Mouse (Mus musculus) spleen, embryonic (tissue): ENCODE measurements around the gene Ppm1l.
"Not testable (repeated sequence)": the region's sequence is repeated elsewhere in the genome, so short reads cannot be mapped to it uniquely, and the experiment has no call there.

ENCODE experiments used
- CTCF ChIA-PET: fragments of 350-600 bp; sonication (Branson Sonifier 250); formaldehyde crosslinking; loops from one replicate; lab custom pipeline; 2022; lab: Charles Lee

The Ppm1l gene

GRCm38 (mm10) chr3:69367916-69368315, 51.3 kb downstream of the Ppm1l start:
- CTCF ChIA-PET = no interaction called here

DNA sequence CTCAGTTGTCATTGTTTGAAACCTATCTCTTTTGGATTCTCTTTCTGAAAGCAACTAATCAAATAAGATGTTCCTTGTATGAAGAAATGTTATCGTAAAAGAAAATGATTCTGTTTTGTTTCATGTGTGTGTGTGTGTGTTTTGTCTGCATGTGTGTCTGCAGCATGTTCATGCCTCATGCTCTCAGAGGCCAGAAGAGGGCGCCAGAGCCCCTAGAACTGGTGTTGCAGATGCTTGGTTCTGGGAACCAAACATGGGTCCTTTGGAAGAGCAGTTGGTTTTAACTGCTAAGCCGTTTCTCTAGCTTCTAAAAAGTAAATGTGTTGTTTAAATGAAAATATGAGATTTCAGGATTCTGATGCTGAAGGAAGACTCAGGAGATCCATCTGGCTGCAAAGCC, 56.1 kb downstream of the Ppm1l start:
- CTCF ChIA-PET = interaction anchor here (1.5 kb wide), 1 partner anchor 8 kb away, joined by 3 read pairs; no protein-coding TSS in a partner anchor

GRCm38 (mm10) chr3:69373544-69374306, 57.1 kb downstream of the Ppm1l start:
- CTCF ChIA-PET = interaction anchor here (0.6 to 1.5 kb wide), 3 partner anchors 9 to 172 kb away, joined by 3 read pairs; no protein-coding TSS in a partner anchor

- CTCF ChIA-PET = interaction anchor here (1.5 kb wide), 1 partner anchor 10 kb away, joined by 3 read pairs; no protein-coding TSS in a partner anchor
Measured at GRCm38 (mm10) chr3:69374538-69374937, 57.9 kb downstream of the Ppm1l start.

DNA sequence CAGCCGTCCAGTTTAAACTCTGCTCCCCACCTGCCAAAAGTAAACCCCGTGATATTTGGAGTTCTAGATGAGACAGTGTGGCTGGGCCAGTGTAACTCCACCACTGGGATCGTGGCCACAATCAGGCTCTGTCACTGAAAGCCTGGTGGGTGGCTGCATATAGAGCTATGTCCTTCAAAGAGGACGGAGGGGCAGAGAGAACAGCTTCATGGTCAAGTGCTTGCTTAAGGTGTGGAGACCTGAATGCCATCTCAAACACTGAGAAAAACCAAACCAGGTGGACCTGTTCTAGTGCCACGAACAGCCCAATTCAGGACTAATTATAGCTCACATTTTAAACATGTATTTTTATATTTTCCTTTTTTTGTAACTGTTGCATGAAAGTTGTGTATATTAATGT, 58.3 kb downstream of the Ppm1l start:
- CTCF ChIA-PET = no interaction called here

DNA sequence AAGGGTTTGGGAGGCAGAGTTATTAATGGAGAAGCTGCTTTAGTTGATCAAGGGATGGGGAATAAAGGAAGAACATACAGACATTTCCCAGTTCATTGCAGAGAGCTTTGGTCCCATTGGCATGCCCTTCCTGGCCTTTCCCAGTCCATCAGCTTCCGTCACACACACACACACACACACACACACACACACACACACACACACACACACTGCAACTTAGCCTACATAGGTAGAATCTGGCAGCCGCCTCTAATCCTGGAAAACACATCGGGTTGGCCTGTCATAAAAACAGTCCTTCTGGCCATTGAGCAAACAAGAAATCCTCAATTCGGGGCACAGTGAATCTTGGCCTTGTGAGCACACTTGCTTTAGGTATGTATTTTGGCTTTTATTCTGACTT, 64.6 kb downstream of the Ppm1l start:
- CTCF ChIA-PET = no interaction called here

DNA sequence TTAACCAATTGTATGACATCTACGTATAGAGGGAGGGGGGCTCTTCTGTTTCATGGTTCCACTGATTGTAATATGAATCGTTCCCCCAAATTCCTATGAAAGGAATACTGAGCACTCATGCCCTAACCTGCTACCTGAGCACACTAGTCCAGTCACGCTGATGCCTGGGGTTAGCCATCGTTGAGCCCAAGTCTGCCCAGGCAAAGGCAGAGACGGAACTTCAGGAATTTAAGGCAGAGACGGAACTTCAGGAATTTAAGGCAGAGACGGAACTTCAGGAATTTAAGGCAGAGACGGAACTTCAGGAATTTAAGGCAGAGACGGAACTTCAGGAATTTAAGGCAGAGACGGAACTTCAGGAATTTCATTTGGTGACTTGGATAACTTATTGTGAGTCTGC, 75.2 kb downstream of the Ppm1l start:
- CTCF ChIA-PET = not testable (repeated sequence)

- CTCF ChIA-PET = interaction anchor here (0.7 kb wide), 1 partner anchor 832 kb away, joined by 3 read pairs; no protein-coding TSS in a partner anchor
Measured at GRCm38 (mm10) chr3:69392298-69392697, 75.6 kb downstream of the Ppm1l start.

DNA sequence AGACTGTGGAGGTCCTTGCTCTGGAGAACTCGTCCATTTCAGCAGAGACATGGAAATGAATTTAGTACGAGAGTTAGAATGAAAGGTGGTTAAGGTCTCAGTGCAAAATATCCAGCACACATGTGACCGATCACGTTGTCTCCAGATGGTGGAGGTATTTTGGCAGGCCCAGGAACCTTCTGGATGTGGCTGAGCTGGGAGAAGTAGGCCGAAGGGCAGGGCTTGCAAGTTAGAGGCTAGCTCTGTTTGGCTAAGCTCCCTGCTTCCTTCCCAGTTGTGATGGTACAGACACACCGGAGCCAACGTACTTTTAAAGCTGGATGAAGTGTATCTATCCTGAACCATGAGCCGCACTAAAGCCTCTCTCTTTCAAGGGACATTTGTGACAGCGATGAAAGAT, 76.4 kb downstream of the Ppm1l start:
- CTCF ChIA-PET = interaction anchor here (0.7 kb wide), 1 partner anchor 833 kb away, joined by 3 read pairs; no protein-coding TSS in a partner anchor

DNA sequence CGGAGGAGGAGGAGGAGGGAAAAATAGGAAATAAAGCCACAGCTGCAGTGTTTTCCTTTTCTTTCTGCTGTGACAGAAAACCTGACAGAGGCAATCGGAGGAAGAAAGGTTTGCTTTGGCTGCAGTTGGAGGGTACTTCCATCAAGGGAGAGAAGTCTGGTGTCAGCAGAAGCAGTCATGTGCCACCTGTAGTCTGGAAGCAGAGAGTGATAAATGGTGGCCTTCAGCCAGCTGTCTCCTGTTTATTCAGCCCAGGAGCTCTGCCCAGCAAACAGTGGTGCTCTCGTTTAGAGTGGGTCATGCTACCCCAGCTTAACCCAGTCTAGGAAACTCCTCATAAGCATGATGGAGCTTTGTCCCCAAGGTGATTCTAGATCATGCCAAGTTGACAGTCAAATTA, 77.3 kb downstream of the Ppm1l start:
- CTCF ChIA-PET = no interaction called here

DNA sequence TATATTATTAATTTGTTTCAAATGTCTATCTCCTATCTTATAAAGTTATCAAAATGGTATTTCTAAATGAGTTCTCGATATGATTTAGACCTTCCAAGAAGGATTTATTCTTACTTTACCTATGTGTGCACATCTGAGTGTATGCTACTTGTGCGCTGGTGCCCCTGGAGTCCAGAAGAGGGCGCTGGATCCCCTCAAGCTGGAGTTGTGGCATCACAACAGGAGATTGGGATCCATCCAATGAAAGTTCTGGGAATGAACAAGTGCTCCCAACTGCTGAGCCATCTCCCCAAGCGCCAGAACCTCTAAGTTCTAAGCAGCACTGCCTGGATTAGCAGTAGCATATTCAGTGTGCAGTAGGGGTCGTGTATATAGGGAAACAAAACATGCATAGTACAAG, 78.4 kb downstream of the Ppm1l start:
- CTCF ChIA-PET = interaction anchor here (0.5 kb wide), 1 partner anchor 109 kb away, joined by 13 read pairs; no protein-coding TSS in a partner anchor

DNA sequence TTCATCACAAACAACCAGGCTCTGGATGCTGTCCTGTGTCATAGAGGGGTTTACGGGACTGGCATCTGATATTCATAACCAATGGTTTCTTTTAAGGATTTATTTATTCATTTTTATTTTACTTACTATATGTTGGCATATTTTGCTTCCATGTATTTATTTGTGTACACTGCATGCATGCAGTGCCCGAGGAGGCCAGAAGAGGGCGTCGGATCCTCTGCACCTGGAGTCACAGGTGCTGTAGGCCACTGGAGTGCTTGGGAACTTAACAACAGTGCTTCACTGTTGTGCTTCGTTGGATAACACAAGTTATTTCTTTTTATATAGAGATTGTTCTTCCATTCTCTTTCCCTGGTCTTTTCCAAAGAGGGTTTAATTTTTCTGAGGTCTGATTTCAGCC, 81.1 kb downstream of the Ppm1l start:
- CTCF ChIA-PET = interaction anchor here (0.6 kb wide), 1 partner anchor 24 kb away, joined by 3 read pairs; no protein-coding TSS in a partner anchor

DNA sequence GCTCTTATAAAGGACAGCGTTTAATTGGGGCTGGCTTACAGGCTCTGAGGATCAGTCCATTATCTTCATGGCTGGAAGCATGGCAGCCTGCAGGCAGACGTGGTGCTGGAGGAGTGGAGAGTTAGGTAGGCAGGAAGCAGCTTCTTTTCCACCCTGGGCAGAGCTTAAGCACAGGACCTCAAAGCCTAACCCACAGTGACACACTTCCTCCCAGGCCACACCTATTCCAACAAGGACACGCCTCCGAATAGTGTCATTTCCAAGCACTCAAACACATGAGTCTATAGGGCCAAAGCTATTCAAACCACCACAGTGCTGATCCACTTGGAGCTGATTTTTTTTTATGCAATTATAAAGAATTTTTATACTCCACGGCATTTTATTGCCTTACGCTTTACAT, 82.7 kb downstream of the Ppm1l start:
- CTCF ChIA-PET = no interaction called here

- CTCF ChIA-PET = no interaction called here
Measured at GRCm38 (mm10) chr3:69403196-69403595, 86.5 kb downstream of the Ppm1l start.

GRCm38 (mm10) chr3:69406210-69406895, 89.7 kb downstream of the Ppm1l start:
- CTCF ChIA-PET = no interaction called here

DNA sequence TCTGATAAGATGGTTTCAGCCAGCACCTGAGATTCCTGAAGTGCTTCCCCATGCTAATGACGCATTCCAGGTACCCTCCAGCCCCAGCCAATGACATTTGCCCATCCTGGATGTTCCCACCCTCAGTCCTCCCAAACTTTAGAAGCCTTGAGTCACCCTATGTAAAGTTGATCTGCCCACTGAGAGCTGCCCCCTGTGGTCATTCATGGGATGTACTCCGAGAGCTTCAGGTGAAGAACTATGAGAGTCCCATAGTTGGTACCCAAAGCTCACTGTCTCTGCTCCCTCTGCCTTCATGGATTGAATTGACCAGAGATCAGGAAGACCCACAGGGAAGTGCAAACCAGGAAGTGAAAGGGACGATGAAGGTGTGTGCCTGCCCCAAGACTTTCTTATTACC, 91.4 kb downstream of the Ppm1l start:
- CTCF ChIA-PET = no interaction called here

DNA sequence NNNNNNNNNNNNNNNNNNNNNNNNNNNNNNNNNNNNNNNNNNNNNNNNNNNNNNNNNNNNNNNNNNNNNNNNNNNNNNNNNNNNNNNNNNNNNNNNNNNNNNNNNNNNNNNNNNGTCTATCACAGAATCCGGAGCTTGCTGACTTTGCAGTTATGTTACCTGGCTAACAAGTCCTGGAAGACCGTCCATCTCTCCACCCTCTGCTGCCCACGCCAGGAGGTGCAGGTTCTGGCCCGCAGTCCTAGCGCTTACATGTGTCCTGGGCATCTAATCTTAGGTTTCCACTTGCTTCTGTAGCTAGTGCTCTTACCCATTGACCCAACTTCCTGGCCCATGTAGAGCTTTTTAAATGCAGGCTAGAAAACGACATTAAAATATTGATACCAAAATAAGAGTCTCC, 99.5 kb downstream of the Ppm1l start:
- CTCF ChIA-PET = no interaction called here

DNA sequence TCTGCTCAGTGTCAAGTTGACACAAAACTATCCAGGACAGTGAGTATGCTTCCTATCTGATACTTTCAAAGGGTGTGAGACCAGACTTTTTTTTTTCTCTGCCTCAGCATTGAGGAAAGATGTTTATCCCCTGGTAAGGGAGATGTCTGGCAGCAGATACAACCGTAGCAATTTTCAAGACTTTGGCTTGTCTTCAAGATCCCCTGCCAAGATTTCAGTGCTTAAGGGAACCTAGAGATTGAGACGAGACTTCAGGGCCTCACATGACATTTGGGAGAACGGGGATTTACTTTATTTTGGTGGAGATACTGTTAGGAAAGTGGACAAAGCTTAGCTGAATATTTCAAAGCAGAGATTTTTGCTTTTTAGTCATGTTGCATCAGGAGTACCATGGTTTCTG, 106.1 kb downstream of the Ppm1l start:
- CTCF ChIA-PET = no interaction called here

- CTCF ChIA-PET = no interaction called here
Measured at GRCm38 (mm10) chr3:69423371-69423770, 106.7 kb downstream of the Ppm1l start.

DNA sequence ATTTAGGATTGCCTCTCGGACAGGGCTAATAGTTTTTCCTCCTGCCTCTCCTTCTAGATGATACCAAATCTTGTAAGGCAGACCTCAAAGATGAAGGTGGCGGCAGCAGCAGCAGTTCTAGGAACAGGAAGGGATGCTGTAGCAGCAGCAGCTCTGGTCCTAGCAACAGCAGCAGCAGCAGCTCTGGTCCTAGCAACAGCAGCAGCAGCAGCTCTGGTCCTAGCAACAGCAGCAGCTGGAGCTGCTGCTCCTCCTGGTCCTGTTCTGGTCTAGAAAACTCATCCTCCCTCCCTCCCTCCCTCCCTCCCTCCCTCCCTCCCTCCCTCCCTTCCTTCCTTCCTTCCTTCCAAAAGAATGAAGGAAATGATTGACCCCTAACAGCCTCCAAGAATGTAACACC, 108.1 kb downstream of the Ppm1l start:
- CTCF ChIA-PET = not testable (repeated sequence)

- CTCF ChIA-PET = no interaction called here
Measured at GRCm38 (mm10) chr3:69427259-69427658, 110.6 kb downstream of the Ppm1l start.

DNA sequence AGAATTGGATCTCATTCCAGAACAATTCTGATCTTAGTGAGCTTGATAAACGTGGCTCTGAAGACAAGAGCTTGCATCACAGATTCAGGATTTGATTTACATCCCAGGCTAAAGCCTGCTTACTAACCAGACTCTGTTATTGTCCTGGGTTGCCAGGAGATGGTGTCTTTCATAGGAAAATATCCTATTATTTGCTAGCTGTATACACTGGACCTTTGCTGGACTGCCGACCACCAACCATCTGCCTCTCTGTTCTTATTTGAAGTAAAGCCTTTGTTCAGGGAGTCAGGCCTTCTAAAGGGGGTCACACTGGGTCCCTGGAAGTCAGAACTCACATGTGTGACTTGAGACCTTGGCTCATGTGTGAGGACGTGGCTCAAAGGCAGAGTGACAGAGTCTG, 111.6 kb downstream of the Ppm1l start:
- CTCF ChIA-PET = no interaction called here

DNA sequence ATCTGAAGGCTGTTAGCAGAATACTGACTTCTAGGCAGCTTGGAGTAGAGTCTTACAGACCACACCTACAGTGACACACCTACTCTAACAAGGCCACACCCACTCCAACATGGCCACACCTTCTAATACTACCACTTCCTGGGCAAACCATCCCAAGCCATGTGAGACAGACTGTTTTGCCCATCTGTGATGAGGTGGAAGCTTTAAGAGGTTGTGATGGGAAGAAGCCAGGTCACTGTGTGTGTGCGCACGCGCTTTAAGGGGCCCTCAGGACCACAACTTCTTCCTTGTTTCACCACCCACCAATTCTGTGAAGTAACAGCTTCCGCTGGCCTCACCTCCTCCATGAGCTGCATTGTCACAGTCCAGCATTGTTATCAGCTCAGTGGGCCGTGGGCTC, 112.7 kb downstream of the Ppm1l start:
- CTCF ChIA-PET = no interaction called here
